Mouse (Mus musculus) embryo, embryonic 10.5 days (tissue): ENCODE measurements at regions not wholly inside any gene's neighbourhood (a gene's known extent, or its start where the extent isn't known, plus 50 kb on each side); places are given as distances from the start of the nearest gene placed in this dataset.

Source experiments
- DNase-seq: peaks from one replicate; pipeline ENCODE4 v3.0.0-alpha.2; 2015; ENCODE audit warnings: low spot score

DNA sequence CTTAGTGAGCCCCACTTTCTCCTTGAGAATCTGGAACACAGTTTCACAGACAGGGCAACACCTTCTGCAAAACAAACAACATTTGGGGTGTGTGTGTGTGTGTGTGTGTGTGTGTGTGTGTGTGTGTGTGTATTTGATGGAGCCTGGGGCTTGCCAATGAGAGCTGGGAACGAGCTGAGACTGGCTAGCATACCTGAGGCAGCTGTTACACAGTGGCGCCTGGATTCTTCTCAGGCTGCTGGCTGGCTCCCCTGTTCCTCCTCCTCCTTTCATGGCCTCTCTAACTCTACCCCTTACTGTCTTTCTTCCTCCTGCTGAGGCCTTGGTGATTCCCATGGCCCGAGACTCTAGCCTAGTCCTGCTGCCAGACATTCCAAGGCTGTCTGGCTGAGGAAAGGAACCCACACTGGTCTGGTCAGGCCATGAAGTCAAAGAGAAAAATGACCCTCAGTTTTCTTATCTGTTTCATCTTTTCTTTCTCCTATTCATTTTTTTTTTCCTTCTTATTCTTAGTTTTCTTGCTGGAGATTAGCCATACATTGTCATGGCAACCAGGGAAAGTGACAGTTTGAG, 79.6 kb upstream of the Sem1 start:
- DNase-seq: peak; percentile 2

GRCm38 (mm10) chr6:6660072-6660471, 81.6 kb upstream of the Sem1 start:
- no peak for DNase-seq

DNA sequence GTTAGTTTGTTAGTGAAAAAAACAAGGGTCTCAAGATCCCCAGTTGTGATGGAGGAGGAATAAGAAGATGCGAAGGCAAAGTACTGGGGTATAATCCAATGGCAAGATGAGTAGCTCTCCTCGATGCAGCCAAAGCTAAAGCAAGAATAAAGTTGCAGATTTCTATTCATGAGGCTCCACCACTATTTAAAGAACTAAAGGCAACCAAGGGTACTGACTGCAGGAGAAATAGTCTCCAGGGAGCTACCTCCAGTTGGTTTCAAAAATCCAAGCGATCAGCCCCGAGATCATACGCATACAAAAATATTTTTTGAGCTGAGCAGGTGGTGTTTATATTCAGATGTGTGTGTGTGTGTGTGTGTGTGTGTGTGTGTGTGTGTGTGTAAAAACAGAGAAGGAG, 88.3 kb upstream of the Sem1 start:
- no peak for DNase-seq

DNA sequence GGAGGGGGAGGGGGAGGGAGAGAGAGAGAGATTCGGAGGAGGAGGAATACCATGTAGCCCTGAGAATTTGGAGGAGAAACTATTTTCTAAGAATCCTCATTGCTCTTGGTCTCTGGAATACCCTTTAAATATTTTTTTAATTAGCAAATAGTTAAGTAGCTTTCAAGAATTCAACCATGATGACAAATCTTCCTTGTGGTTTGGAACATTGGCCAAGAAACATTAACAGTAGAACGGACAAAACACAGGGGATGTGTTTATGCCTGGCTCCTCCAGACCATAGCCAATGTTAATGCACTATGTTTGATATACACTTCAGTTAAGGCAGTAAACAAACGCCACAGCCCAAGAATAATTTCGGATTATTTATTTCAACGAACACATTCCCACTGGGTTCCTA, 110.8 kb upstream of the Sem1 start:
- no peak for DNase-seq

GRCm38 (mm10) chr6:6690188-6690587, 111.7 kb upstream of the Sem1 start:
- DNase-seq: no peak

GRCm38 (mm10) chr6:6692056-6692770, 113.8 kb upstream of the Sem1 start:
- DNase-seq: no peak

GRCm38 (mm10) chr6:6695742-6696430, 117.4 kb upstream of the Sem1 start:
- DNase-seq: no peak

GRCm38 (mm10) chr6:6697418-6697979, 119.0 kb upstream of the Sem1 start:
- DNase-seq: peak; percentile 18

- no peak for DNase-seq
Observed at GRCm38 (mm10) chr6:6706729-6707128, 128.3 kb upstream of the Sem1 start.

- DNase-seq: no peak
Observed at GRCm38 (mm10) chr6:6709057-6709456, 130.6 kb upstream of the Sem1 start.

- no peak for DNase-seq
Observed at GRCm38 (mm10) chr6:6730259-6730658, 132.9 kb upstream of the Dlx6 start.

DNA sequence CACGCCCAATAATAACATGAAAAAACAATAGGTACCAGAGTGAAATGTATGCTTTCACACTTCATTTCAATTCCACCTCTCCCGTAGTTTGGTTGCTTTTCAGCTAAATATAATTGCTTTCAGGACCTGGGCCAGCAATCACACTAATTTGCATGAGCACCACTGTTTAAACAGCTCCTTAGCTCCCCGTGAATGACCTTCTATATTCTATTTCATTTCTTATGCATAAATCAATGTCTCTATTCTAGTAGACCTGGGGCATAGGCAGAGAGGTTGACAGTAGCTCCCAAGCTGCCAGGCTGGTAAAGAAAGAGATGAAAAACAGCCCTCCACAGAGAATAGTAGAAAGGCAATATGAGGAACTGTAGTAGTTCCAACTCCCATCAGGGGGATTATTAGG, 117.7 kb upstream of the Dlx6 start:
- no peak for DNase-seq

DNA sequence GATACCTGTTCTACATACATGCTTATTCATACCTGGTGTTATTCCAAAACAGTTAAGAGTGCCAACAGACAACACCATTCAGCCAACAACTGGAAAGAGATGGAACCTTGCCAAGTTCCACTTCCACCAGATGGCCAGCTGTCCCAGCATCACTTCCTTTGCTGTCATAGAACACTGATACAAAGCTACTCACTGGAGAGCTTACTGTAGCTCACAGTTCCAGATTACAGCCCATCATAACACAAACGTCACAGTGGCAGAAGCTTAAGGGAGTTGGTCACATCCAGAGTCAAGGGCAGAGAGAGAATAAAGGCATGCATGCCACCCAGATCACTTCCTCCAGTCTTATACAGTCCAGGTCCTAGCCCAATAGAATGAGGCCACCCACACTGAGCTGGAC, 84.0 kb upstream of the Dlx6 start:
- no peak for DNase-seq

DNA sequence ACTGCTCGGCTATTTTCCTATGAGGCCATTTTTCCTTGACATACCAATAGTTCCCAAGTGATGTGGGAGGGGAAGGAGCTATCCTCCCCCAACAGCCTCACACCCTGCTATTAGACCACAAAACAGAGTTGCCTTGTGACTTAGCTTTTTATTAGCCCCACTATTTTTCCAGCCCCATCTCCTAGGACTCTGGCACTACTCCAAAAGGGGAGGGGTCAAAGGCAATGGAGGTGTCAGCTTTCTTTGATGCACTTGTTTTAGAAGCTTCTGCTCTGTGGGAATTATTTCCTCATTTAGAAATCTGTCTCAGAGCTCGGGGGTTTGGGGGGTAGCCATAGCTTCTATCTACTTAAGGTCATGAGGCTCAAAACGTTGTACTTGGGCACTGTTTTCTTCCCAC, 81.6 kb upstream of the Dlx6 start:
- no peak for DNase-seq

- peak; percentile 10 for DNase-seq
Observed at GRCm38 (mm10) chr6:6785939-6786490, 77.1 kb upstream of the Dlx6 start.

DNA sequence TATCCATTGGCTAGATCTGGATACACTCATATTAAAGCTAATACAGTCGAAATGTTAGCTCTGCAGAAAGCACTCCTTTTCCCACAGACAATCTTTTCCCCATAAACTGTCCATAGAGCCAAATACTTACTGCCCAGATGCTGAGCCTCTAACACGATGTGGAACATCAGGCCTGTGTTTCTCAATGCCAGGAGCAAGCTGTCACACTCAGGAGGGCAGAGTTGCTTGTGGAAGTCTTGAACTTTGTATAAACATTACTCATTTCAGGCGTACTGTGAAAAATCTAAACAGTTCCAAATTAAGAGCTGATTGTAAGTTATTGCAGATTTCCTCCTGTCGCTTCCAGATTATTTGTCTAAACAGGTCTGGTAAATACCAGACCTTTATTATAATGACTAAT, 75.6 kb upstream of the Dlx6 start:
- no peak for DNase-seq

DNA sequence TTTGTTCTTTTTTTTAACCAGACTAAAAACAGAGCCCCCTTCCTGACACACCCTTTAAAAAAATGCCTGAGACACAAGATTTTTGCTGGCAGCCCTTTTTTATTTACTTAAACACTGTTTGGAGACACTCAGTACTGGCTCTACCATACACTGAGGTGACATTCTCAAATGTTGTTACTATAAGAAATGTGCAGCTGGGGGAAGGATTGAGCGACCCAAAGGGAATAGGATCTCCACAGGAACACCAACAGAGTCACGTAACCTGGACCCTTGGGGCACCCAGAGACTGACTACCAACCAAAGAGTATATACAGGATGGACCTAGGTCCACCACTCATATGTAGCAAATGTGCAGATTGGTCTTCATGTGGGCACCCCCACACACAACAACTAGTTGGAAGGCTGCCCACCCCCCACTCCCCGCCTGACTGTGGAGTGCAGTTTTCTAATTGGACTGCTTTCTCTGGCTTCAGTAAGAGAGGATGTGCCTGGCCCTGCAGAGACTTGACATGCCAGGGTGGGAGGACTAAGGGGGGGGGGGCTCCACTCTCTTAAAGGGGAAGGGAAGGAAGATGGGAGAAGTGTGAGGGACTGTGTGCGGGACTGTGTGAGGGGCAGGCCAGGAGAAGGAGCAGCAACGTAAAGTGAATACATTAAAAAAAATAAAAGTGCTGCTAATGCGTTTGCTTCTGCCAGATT, 68.7 kb upstream of the Dlx6 start:
- no peak for DNase-seq

DNA sequence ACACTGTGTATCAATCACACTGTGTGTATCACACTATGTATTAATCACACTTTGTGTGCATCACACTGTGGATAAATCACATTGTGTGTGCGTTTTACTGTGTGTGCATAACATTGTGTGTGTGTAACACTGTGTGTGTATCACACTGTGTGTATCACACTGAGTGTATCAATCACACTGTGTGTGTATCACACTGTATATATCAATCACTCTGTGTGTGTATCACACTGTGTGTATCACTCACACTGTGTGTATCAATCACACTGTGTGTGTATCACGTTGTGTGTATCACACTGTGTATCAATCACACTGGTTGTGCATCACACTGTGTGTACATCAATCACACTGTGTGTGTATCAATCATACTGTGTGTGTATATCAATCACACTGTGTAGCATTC, 62.8 kb upstream of the Dlx6 start:
- DNase-seq: no peak

- no peak for DNase-seq
Observed at GRCm38 (mm10) chr6:6801563-6802259, 61.4 kb upstream of the Dlx6 start.
